Mouse (Mus musculus) liver, embryonic 14.5 days (tissue): ENCODE measurements around the gene Nf1. TPM values are rescaled to one million over a fixed set of nuclear protein-coding genes. Genes with fewer than 3 reads are reported as not detected.
"Not testable (repeated sequence)": the region's sequence is repeated elsewhere in the genome, so short reads cannot be mapped to it uniquely, and the experiment has no call there.

Source experiments
- ATAC-seq: fragments of 200-750 bp; cut with Nextera tagmentation; 2 replicates; pipeline ENCODE4 v1.8.0; 2017; ENCODE audit warnings: moderate number of reproducible peaks, mild to moderate bottlenecking, moderate library complexity; ENCODE audit not compliant: insufficient read depth
- DNase-seq, 3 experiments: peaks; one replicate each; pipeline ENCODE4 v3.0.0-alpha.2; 2012 to 2013; ENCODE audit warnings: low read depth in 3 of 3, low spot score in 3 of 3
- H3K27ac ChIP-seq: fragments of 300-500 bp; sonication (generic); 2 replicates; pipeline ENCODE4 v1.5.1; 2014; ENCODE audit warnings: moderate library complexity, mild to moderate bottlenecking, control low read depth, inconsistent platforms
- H3K27me3 ChIP-seq: fragments of 300-500 bp; sonication (generic); 2 replicates; pipeline ENCODE4 v1.6.1; 2014; ENCODE audit warnings: mild to moderate bottlenecking, low read length, moderate library complexity; ENCODE audit not compliant: control insufficient read depth, insufficient read depth
- H3K36me3 ChIP-seq: fragments of 300-500 bp; sonication (generic); replicated peaks from 2 replicates; pipeline ENCODE4 v1.6.1; 2014; ENCODE audit warnings: low read depth; ENCODE audit not compliant: control insufficient read depth, insufficient read depth
- H3K4me1 ChIP-seq, 2 experiments: fragments of 200-500 bp in 1 of 2; fragments of 300-500 bp in 1 of 2; sonication (generic) in 1 of 2; replicated peaks; 2 replicates each; pipeline ENCODE4 v1.6.1; 2012 to 2014; ENCODE audit warnings: antibody characterized with exemption in 1 of 2, inconsistent platforms in 1 of 2, low read length in 1 of 2; ENCODE audit not compliant: control insufficient read depth in 2 of 2, insufficient read depth in 2 of 2
- H3K4me2 ChIP-seq: fragments of 300-500 bp; sonication (generic); 2 replicates; pipeline ENCODE4 v1.6.1; 2014; ENCODE audit warnings: low read depth, mild to moderate bottlenecking, control low read depth, moderate library complexity
- H3K4me3 ChIP-seq, 2 experiments: fragments of 200-500 bp in 1 of 2; fragments of 300-500 bp in 1 of 2; sonication (generic) in 1 of 2; 2 replicates each; pipeline ENCODE4 v1.5.1; 2012 to 2014; ENCODE audit warnings: low read depth in 2 of 2, low read length in 2 of 2, mild to moderate bottlenecking in 2 of 2, control low read depth in 1 of 2, inconsistent platforms in 1 of 2, moderate library complexity in 1 of 2; ENCODE audit not compliant: insufficient read depth in 1 of 2
- H3K9ac ChIP-seq: fragments of 300-500 bp; sonication (generic); replicated peaks from 2 replicates; pipeline ENCODE4 v1.6.1; 2014; ENCODE audit warnings: mild to moderate bottlenecking, control low read depth, moderate library complexity
- H3K9me3 ChIP-seq: fragments of 300-500 bp; sonication (generic); 2 replicates; pipeline ENCODE4 v1.6.1; 2016; ENCODE audit warnings: low read length, mixed read lengths; ENCODE audit not compliant: control insufficient read depth
- CTCF ChIP-seq: IDR thresholded peaks from 2 replicates; pipeline ENCODE4 v1.5.1; 2016; ENCODE audit warnings: antibody characterized with exemption, low read depth, control low read depth
- EP300 ChIP-seq: IDR thresholded peaks from 2 replicates; pipeline ENCODE4 v1.6.1; 2016; ENCODE audit warnings: antibody characterized with exemption, low read depth
- WGBS: fragments of 180-500 bp; shearing (Covaris S2); extraction: QIAGEN DNeasy Blood & Tissue Kit; methylation state at CpG from one replicate; pipeline ENCODE4 v1.1.7; 2014; ENCODE audit not compliant: insufficient replicate concordance; 5-methylcytosine and 5-hydroxymethylcytosine counted together
- polyA plus RNA-seq, 2 experiments: library from polyadenylated mRNA; depleted of rRNA in 1 of 2; stranded (reverse) in 1 of 2; unstranded in 1 of 2; fragments of >200 nt; fragmentation: Nextera tagmentation in 1 of 2; extraction: Ambion mirVana in 1 of 2; gene quantifications; 2 replicates each; pipeline versions ENCODE4 v1.2.1 to v1.2.3; 2012 to 2014

Nf1 gene
- polyA plus RNA-seq, 2 experiments = 1.7 to 2.3 TPM

DNA sequence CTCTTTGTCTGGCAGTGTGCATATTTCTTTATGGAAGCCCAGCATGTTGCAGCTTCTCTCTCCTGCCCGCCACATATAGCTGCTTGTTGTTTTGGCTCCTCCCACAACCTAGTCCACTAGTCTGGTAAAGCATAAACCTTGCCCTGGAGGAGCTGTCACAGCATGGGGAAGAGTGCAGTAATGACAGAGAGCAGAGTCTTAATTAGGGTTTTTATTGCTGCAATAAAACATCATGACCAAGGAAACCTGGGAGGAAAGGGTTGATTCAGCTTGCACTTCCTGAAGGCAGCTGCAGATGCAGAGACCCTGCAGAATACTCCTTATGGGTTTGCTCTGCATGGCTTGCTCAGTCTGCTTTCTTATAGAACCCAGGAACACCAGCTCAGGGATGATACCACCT, 45.5 kb upstream of the Nf1 start:
- Histone ChIP-seq H3K27ac (no peak overlapping the region), H3K36me3 (no peaks in the 10 kb centered on the region), H3K27me3 (no peaks in the 10 kb centered on the region), H3K4me2 (no peak overlapping the region), H3K4me1 (no peaks in the 10 kb centered on the region), H3K9me3 (no peaks in the 10 kb centered on the region), H3K9ac (no peak overlapping the region), H3K4me3 (no peak overlapping the region)
- WGBS = 36% methylated on average over 1 of the region's 1 CpGs
- no peak for DNase-seq
- no peak for ATAC-seq
- TF ChIP-seq CTCF (no peak), EP300 (no peak)

- Histone ChIP-seq H3K4me3 (no peak overlapping the region), H3K4me2 (no peak overlapping the region), H3K9ac (no peak overlapping the region), H3K27me3 (no peaks in the 10 kb centered on the region), H3K9me3 (no peaks in the 10 kb centered on the region), H3K4me1 (no peaks in the 10 kb centered on the region), H3K36me3 (no peaks in the 10 kb centered on the region), H3K27ac (no peak overlapping the region)
- ATAC-seq (no peak), DNase-seq (no peak)
- TF ChIP-seq CTCF (peak; percentile 82), EP300 (no peak)
- 14% methylated on average over 1 of the region's 1 CpGs for WGBS
Measured at GRCm38 (mm10) chr11:79296167-79296566, 43.3 kb upstream of the Nf1 start.

DNA sequence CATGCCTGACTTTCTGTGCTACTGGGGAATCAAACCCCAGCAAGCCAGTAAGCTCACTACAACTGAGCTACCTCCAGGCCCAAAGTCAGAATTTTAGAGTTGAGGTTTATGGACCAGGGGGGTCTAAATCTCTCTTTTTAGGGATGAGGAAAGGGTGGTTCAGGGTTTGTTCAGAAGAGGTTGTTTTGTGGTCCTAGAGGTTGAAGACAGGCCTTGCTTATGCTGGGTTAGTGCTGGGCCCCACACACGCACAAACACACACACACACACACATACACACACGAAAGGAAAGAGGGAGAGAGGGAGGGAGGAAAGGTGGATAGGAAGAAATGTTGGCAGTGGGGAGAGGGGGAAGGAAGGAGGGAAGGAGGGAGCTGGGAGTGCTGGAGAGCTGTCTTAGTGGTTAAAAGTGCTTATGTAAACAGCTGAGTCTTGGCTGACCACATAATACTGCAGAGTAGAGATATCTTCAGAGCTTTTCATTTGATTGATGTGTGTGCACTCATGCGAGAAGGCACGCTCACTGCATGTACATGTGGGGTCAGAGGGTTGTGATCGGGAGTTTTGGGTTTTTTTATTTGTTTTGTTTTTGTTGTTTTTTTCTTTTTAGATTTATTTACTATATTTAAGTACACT, 42.5 kb upstream of the Nf1 start, which contains the start of gene Gm9964:
Gene Gm9964, minus strand, starts transcription at position 51 of the 636 bp plus-strand sequence.
- TF ChIP-seq CTCF = no peak
- no peak for TF ChIP-seq EP300
- ATAC-seq (no peak), DNase-seq (no peak)
- Histone ChIP-seq H3K4me2 (no peak within 1 kb of the TSS), H3K9ac (no peak within 1 kb of the TSS), H3K27ac (no peak within 1 kb of the TSS), H3K4me1 (no peaks in the 10 kb centered on the region), H3K9me3 (no peaks in the 10 kb centered on the region), H3K27me3 (no peaks in the 10 kb centered on the region), H3K36me3 (no peaks in the 10 kb centered on the region), H3K4me3 (no peak within 1 kb of the TSS)
- 24% methylated on average over 5 of the region's 5 CpGs for WGBS

- no peaks in the 10 kb centered on the region for H3K36me3 ChIP-seq
- 61% methylated on average over 9 of the region's 9 CpGs for WGBS
- ATAC-seq (no peak), DNase-seq (no peak)
- H3K9me3 ChIP-seq = no peaks in the 10 kb centered on the region
- H3K4me2 ChIP-seq = no peak overlapping the region
- H3K9ac ChIP-seq = no peak overlapping the region
- no peaks in the 10 kb centered on the region for H3K4me1 ChIP-seq
- TF ChIP-seq EP300 (no peak), CTCF (no peak)
- H3K27me3 ChIP-seq = no peaks in the 10 kb centered on the region
- no peak overlapping the region for H3K4me3 ChIP-seq
- no peak overlapping the region for H3K27ac ChIP-seq
Measured at GRCm38 (mm10) chr11:79299719-79300431, 39.6 kb upstream of the Nf1 start.

- WGBS = 63% methylated on average over 6 of the region's 6 CpGs
Measured at GRCm38 (mm10) chr11:79303109-79303508, 36.4 kb upstream of the Nf1 start.

GRCm38 (mm10) chr11:79304245-79304644, 35.2 kb upstream of the Nf1 start:
- H3K27ac ChIP-seq, H3K9me3 ChIP-seq, H3K4me3 ChIP-seq, H3K4me2 ChIP-seq, H3K36me3 ChIP-seq, ATAC-seq, DNase-seq, H3K9ac ChIP-seq, H3K27me3 ChIP-seq: not testable (repeated sequence)
- WGBS = 30% methylated on average over 4 of the region's 4 CpGs
- peaks cover 0 to 15% of the 10 kb centered on the region in 2 experiments; a peak in 1 of 4 replicates for H3K4me1 ChIP-seq

More at GRCm38 (mm10) chr11:79303109-79303508, 36.4 kb upstream of the Nf1 start:
- H3K36me3 ChIP-seq = no peaks in the 10 kb centered on the region
- ATAC-seq (no peak), DNase-seq (no peak)
- H3K4me3 ChIP-seq = no peak overlapping the region
- H3K4me1 ChIP-seq = peaks cover 0 to 15% of the 10 kb centered on the region in 2 experiments; a peak in 1 of 4 replicates
- no peak overlapping the region for H3K4me2 ChIP-seq
- H3K9me3 ChIP-seq = no peaks in the 10 kb centered on the region
- no peak for TF ChIP-seq EP300
- TF ChIP-seq CTCF = no peak
- H3K9ac ChIP-seq = no peak overlapping the region
- no peaks in the 10 kb centered on the region for H3K27me3 ChIP-seq
- no peak overlapping the region for H3K27ac ChIP-seq
